Mouse (Mus musculus) regulatory T cell (primary cell): ENCODE measurements around the gene 1110057P08Rik.
"Not testable (repeated sequence)": the region's sequence is repeated elsewhere in the genome, so short reads cannot be mapped to it uniquely, and the experiment has no call there.

Experiments used
- in situ Hi-C: fragments of 300-600 bp; cut with MboI, MseI; formaldehyde crosslinking; loops from one replicate; pipeline ENCODE4 v1.15.1; 2025; ENCODE audit warnings: high pct_unique_total_duplicates

1110057P08Rik gene

DNA sequence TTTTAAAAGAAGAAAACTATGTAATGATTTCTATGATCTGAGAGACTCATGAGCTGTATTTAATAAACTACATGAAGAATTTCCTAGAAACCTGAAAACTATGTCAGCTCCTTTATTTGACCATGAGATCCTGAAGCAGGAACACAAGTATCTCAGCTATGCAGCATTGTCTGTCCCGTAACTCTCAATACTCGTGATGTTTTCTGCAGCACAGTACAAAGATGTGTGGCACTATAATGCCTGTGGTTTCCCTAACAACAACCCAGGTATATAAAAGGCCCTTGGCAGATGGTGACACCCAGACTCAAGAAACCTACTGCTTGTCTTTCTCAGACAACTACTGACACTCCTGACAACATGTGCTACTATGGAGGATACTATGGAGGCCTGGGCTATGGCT, at the start of gene 1110057P08Rik:
Gene 1110057P08Rik (plus strand): TSS at position 301 of the 400 bp plus-strand sequence.
- in situ Hi-C loops: no loop called here

DNA sequence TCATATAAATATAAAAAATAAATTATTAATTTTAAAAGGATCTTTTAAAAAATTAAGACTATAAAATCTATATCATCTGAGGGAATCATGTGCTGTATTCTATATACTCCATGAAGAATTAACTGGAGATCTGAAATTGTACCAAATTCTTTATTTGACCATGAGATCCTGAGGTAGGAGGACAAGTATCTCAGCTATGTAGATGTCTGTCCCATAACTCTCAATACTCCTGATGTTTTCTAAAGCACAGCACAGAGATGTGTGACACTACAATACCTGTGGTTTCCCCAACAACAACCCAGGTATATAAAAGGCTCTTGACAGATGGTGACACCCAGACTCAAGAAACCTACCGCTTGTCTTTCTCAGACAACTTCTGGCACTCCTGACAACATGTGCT, 34.0 kb upstream of the 1110057P08Rik start, which contains the start of gene Gm6358:
Gene Gm6358 (plus strand): TSS at position 301 of the 400 bp plus-strand sequence.
- in situ Hi-C loops: no loop called here

DNA sequence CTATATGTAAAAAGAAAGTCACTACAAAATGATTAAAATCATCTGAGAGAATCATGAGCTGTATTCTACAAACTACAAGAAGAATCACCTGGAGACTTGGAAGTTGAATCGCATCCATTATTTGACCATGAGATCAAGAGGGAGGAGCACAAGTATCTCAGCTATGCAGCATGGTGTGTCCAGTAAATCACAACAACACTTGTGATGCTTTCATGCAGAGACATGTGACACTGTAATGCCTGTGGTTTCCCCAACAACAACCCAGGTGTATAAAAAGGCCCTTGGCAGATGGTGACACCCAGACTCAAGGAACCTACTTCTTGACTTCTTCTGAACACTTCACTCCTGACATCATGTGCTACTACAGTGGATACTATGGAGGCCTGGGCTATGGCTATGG, 23.7 kb upstream of the 1110057P08Rik start, which contains the start of gene Gm10061:
Gene Gm10061 (plus strand): TSS at position 301 of the 400 bp plus-strand sequence.
- in situ Hi-C loops: no loop called here

DNA sequence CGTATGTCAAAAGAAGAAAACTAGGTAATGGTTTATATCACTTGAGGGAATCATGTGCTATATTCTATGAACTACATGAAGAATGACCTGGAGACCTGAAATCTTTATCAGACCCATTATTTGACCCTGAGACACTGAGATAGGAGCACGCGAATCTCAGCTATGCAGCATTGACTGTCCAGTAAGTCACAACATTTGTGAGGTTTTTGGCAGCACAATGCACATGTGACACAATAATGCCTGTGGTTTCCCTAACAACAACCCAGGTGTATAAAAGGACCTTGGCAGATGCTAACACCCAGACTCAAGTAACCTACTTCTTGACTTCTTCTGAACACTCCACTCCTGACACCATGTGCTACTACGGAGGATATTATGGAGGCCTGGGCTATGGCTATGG, 16.9 kb upstream of the 1110057P08Rik start, which contains the start of gene Gm9789:
Gene Gm9789 (plus strand): TSS at position 301 of the 400 bp plus-strand sequence.
- in situ Hi-C loops: no loop called here

DNA sequence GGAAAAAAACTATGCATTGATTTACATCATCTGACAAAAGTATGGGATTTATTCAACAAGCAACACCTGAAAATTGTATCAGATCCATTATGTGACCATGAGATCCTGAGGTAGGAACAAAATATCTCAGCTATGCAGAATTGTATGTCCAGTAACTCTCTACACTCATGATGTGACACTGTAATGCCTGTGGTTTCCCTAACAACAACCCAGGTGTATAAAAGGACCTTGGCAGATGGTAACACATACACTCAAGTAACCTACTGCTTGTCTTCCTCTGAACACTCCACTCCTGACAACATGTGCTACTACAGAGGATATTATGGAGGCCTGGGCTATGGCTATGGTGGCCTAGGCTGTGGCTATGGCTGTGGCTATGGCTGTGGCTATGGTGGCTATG, 5.3 kb upstream of the 1110057P08Rik start, which contains the start of gene Gm7735:
Gene Gm7735 (plus strand): TSS at position 301 of the 400 bp plus-strand sequence.
- in situ Hi-C loops: not testable (repeated sequence)

DNA sequence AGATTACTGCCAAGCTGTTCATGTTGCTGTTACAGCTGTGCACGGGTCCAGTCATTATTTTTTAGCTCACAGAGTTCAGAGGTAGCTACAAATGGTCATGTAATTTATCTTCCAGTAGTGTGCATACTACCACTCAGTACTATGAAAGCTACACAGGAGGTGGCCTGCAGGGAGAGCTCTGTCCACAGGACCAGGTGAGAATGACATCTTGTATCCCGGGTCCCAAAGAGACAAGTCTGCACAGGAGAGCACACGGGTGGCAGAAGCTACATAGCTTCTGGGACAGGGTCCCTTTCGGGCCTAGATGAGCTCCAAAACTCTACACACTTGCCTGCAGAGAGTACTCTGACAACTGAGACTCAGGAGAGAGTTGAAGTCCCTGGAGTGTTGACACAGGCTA, 14.1 kb downstream of the 1110057P08Rik start:
- in situ Hi-C loops: no loop called here

DNA sequence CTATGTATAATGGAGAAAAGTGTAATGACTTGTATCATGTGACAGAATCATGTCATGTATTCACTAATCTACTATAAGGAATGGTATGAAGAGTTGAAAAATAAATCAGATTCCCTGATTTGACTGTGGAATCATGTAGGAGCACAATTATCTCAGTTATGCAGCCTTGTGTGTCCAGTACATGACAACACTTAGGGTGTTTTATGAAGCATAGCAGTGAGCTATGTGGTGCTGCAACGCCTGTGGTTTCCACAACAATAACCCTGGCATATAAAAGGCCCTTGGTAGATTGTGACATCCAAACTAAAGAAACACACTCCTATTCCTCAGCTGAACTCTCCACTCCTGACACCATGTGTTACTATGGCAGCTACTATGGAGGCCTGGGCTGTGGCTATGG, 31.0 kb downstream of the 1110057P08Rik start, which contains the start of gene Krtap20-2:
Gene Krtap20-2 (plus strand): TSS at position 301 of the 400 bp plus-strand sequence.
- in situ Hi-C loops: no loop called here
